Comparison of ENCODE assay signal across 35 mouse cellular contexts in genomic region chr7:6995251-6995650, GRCm38 (mm10). TPM values are rescaled to one million over a fixed set of nuclear protein-coding genes. Genes with fewer than 3 reads are reported as not detected.
"Had no signal": no experiment of that assay in that cellular context is flagged by ENCODE, and none has a peak within 500 bp of the region (broad histone marks: within the 10 kb centered on the region; RNA-seq: fewer than 3 reads in every experiment).

TSS of gene Aurkc (plus strand) at chr7:6995300.

RNA-seq across cellular contexts. Expression of gene Aurkc, which starts in this region (rescaled TPM):
- total RNA-seq: heart, postnatal 10 days; heart, postnatal 14 days; heart, postnatal 25 days; heart, postnatal 36 days; heart, postnatal 4 days; hematopoietic stem cell, adult 5-6 weeks; layer of hippocampus, adult 18-20 months; layer of hippocampus, adult 2 months; layer of hippocampus, postnatal 10 days; layer of hippocampus, postnatal 14 days; layer of hippocampus, postnatal 25 days; layer of hippocampus, postnatal 36 days; left cerebral cortex, adult 18-20 months had no signal
- polyA plus RNA-seq: heart, embryonic 13.5 days; heart, embryonic 14.5 days; heart, embryonic 15.5 days; heart, embryonic 16.5 days; heart, postnatal 0 days; hindbrain, embryonic 10.5 days; hindbrain, embryonic 11.5 days; hindbrain, embryonic 13.5 days; hindbrain, embryonic 14.5 days; hindbrain, embryonic 15.5 days; hindbrain, embryonic 16.5 days; hindbrain, postnatal 0 days; inflammation-experienced regulatory T-cells, adult 6 months; intestine, embryonic 14.5 days; intestine, embryonic 15.5 days; intestine, embryonic 16.5 days; intestine, postnatal 0 days; kidney, adult 2 months; kidney, embryonic 14.5 days; kidney, embryonic 16.5 days; kidney, postnatal 0 days; large intestine, adult 2 months had no signal
